Mouse (Mus musculus): ENCODE measurements around the gene Ccdc18. TPM values are rescaled to one million over a fixed set of nuclear protein-coding genes. Genes with fewer than 3 reads are reported as not detected.

Gene Ccdc18
- polyA plus RNA-seq, 1 experiment from 2014 or later: 12.2 TPM

GRCm38 (mm10) chr5:108120221-108120900 is 12.3 kb upstream of the Ccdc18 start:
- Histone ChIP-seq H3K4me1 (replicated peaks; ENCODE audit: control insufficient read depth, insufficient read depth, low read length) (no peaks in the 10 kb centered on the region), H3K9ac (ENCODE audit: low read depth, low read length) (no peak overlapping the region), H3K4me3 (ENCODE audit: low read depth, low read length) (no peak overlapping the region), H3K9me3 (ENCODE audit: control insufficient read depth, low read length) (no peaks in the 10 kb centered on the region), H3K27ac (ENCODE audit: low read depth, low read length) (no peak overlapping the region), H3K36me3 (ENCODE audit: control insufficient read depth, insufficient read depth, low read length) (no peaks in the 10 kb centered on the region), H3K4me2 (replicated peaks; ENCODE audit: low read depth, low read length) (no peak overlapping the region), H3K27me3 (ENCODE audit: control insufficient read depth, insufficient read depth, low read length) (no peaks in the 10 kb centered on the region)
- no peak for ATAC-seq (ENCODE audit: low FRiP score)
- WGBS: 86% methylated on average over 9 of the region's 9 CpGs
- DNase-seq (ENCODE audit: low spot score): no peak

DNA sequence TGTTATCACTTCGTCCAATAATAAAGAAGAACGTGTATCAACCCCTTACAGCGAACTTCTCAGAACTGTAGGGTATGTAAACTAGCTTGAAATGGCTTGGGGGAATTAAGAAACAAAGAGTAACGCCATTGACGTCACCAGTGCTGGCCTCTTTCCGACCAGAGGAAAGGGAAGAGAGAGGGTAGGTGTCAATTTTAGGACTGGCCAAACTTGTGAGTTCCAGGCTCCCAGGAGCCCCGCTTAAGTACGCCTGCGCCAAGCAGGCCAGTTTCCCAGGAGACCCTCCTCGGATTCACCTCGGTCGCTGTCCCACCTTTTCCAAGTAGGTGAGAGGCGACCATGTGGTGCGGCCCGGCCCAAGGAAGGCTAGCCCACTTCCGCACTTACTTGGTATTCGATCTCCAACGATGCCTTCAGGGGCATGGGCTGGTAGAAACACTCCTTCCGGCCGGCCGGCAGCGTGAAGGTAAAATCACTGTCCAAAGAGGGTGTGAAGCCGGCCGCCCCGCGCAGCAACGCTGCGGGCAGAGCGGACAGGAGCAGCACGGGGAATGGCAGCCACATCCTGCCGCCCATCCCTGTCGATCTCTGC is 730 bp upstream of the Ccdc18 start:
- Histone ChIP-seq H3K36me3 (ENCODE audit: control insufficient read depth, insufficient read depth, low read length) (no peaks in the 10 kb centered on the region), H3K4me3 (ENCODE audit: low read depth, low read length) (peak overlapping the region; percentile 81), H3K9me3 (ENCODE audit: control insufficient read depth, low read length) (no peaks in the 10 kb centered on the region), H3K27ac (ENCODE audit: low read depth, low read length) (peak overlapping the region; percentile 69), H3K27me3 (ENCODE audit: control insufficient read depth, insufficient read depth, low read length) (no peaks in the 10 kb centered on the region), H3K4me1 (replicated peaks; ENCODE audit: control insufficient read depth, insufficient read depth, low read length) (no peaks in the 10 kb centered on the region), H3K9ac (ENCODE audit: low read depth, low read length) (peak overlapping the region; percentile 74), H3K4me2 (replicated peaks; ENCODE audit: low read depth, low read length) (peak overlapping the region; percentile 76)
- ATAC-seq (ENCODE audit: low FRiP score) (peak; percentile 70), DNase-seq (ENCODE audit: low spot score) (peak; percentile 66)
- under 1% methylated on average over 32 of the region's 32 CpGs for WGBS

DNA sequence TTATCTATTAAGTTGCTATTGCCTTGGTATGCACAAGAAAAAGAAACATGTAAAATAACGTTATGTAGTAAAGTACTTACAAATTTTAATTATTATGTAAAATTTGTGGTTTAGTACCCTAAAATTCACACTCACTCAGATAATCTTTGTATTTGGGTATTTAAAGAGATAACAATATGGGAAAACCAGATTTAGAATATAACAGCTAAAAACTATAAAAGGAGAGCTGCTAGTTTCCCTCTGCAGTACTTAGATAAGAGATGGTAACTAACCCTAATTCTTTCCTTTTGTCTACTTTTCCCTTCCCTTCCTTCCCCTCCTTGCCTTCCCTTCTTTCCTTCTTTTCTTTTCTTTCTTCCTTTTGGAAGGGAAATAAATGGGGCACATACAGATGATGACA is 19.9 kb downstream of the Ccdc18 start:
- 91% methylated on average over 1 of the region's 1 CpGs for WGBS
- Histone ChIP-seq H3K9ac (ENCODE audit: low read depth, low read length) (no peak overlapping the region), H3K9me3 (ENCODE audit: control insufficient read depth, low read length) (no peaks in the 10 kb centered on the region), H3K36me3 (ENCODE audit: control insufficient read depth, insufficient read depth, low read length) (no peaks in the 10 kb centered on the region), H3K27ac (ENCODE audit: low read depth, low read length) (no peak overlapping the region), H3K4me1 (replicated peaks; ENCODE audit: control insufficient read depth, insufficient read depth, low read length) (no peaks in the 10 kb centered on the region), H3K4me2 (replicated peaks; ENCODE audit: low read depth, low read length) (no peak overlapping the region), H3K4me3 (ENCODE audit: low read depth, low read length) (no peak overlapping the region), H3K27me3 (ENCODE audit: control insufficient read depth, insufficient read depth, low read length) (no peaks in the 10 kb centered on the region)
- DNase-seq (ENCODE audit: low spot score) (no peak), ATAC-seq (ENCODE audit: low FRiP score) (no peak)

- Histone ChIP-seq H3K4me2 (replicated peaks; ENCODE audit: low read depth, low read length) (no peak overlapping the region), H3K27ac (ENCODE audit: low read depth, low read length) (no peak overlapping the region), H3K27me3 (ENCODE audit: control insufficient read depth, insufficient read depth, low read length) (no peaks in the 10 kb centered on the region), H3K9ac (ENCODE audit: low read depth, low read length) (no peak overlapping the region), H3K9me3 (ENCODE audit: control insufficient read depth, low read length) (no peaks in the 10 kb centered on the region), H3K4me3 (ENCODE audit: low read depth, low read length) (no peak overlapping the region), H3K4me1 (replicated peaks; ENCODE audit: control insufficient read depth, insufficient read depth, low read length) (no peaks in the 10 kb centered on the region), H3K36me3 (ENCODE audit: control insufficient read depth, insufficient read depth, low read length) (no peaks in the 10 kb centered on the region)
- no peak for ATAC-seq (ENCODE audit: low FRiP score)
- WGBS: 87% methylated on average over 2 of the region's 2 CpGs
- DNase-seq (ENCODE audit: low spot score): no peak
Measured at GRCm38 (mm10) chr5:108160796-108161195, 28.1 kb downstream of the Ccdc18 start.

- no peaks in the 10 kb centered on the region for H3K9me3 ChIP-seq (ENCODE audit: control insufficient read depth, low read length)
- ATAC-seq (ENCODE audit: low FRiP score) (no peak), DNase-seq (ENCODE audit: low spot score) (peak; percentile 35)
- H3K4me3 ChIP-seq (ENCODE audit: low read depth, low read length): no peak overlapping the region
- no peak overlapping the region for H3K9ac ChIP-seq (ENCODE audit: low read depth, low read length)
- 13% methylated on average over 1 of the region's 1 CpGs for WGBS
- no peak overlapping the region for H3K4me2 ChIP-seq (replicated peaks; ENCODE audit: low read depth, low read length)
- no peak overlapping the region for H3K27ac ChIP-seq (ENCODE audit: low read depth, low read length)
- no peaks in the 10 kb centered on the region for H3K4me1 ChIP-seq (replicated peaks; ENCODE audit: control insufficient read depth, insufficient read depth, low read length)
- H3K27me3 ChIP-seq (ENCODE audit: control insufficient read depth, insufficient read depth, low read length): no peaks in the 10 kb centered on the region
- H3K36me3 ChIP-seq (ENCODE audit: control insufficient read depth, insufficient read depth, low read length): no peaks in the 10 kb centered on the region
Measured at GRCm38 (mm10) chr5:108163695-108164094, 31.0 kb downstream of the Ccdc18 start.

DNA sequence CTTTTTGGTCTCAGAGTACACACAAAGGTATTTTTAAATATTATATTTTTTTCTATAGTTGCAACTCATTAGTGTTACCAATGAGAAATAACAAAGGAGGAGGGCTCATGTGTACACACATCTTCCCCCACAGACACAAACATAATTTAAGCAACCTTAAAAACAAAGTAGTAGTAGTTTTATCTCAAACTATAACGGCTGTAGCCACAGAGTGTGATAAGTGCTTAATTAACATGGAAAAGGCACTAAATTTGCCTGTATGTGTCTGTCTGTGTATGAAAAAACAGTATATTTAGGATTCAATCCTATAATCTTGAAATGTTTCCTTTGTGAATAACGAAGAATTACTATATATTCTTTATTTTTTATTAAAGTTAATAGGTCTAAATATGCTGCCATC is 51.4 kb downstream of the Ccdc18 start:
- Histone ChIP-seq H3K27ac (ENCODE audit: low read depth, low read length) (no peak overlapping the region), H3K4me2 (replicated peaks; ENCODE audit: low read depth, low read length) (no peak overlapping the region), H3K36me3 (ENCODE audit: control insufficient read depth, insufficient read depth, low read length) (no peaks in the 10 kb centered on the region), H3K4me3 (ENCODE audit: low read depth, low read length) (no peak overlapping the region), H3K9me3 (ENCODE audit: control insufficient read depth, low read length) (no peaks in the 10 kb centered on the region), H3K27me3 (ENCODE audit: control insufficient read depth, insufficient read depth, low read length) (no peaks in the 10 kb centered on the region), H3K4me1 (replicated peaks; ENCODE audit: control insufficient read depth, insufficient read depth, low read length) (no peaks in the 10 kb centered on the region), H3K9ac (ENCODE audit: low read depth, low read length) (no peak overlapping the region)
- 93% methylated on average over 2 of the region's 2 CpGs for WGBS
- ATAC-seq (ENCODE audit: low FRiP score) (no peak), DNase-seq (ENCODE audit: low spot score) (no peak)

DNA sequence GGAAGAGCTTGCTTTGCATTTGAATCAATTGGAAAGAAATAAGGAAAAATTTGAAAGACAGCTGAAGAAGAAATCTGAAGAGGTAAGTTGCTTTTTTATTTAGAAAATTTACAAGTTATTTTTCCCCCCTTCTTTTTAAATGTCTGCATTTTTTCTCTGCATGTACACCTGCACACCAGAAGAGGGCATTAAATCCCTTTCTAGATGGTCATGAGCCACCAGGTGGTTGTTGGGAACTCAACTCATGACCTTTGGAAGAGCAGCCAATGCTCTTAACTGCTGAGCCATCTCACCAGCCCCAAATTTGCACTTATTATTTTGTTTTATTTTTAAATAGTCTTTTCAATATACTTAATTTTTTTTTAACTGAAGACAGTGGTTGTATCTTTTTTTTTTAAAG is 56.3 kb downstream of the Ccdc18 start:
- no peak overlapping the region for H3K4me2 ChIP-seq (replicated peaks; ENCODE audit: low read depth, low read length)
- H3K4me3 ChIP-seq (ENCODE audit: low read depth, low read length): no peak overlapping the region
- H3K9me3 ChIP-seq (ENCODE audit: control insufficient read depth, low read length): no peaks in the 10 kb centered on the region
- no peak for ATAC-seq (ENCODE audit: low FRiP score)
- no peaks in the 10 kb centered on the region for H3K27me3 ChIP-seq (ENCODE audit: control insufficient read depth, insufficient read depth, low read length)
- DNase-seq (ENCODE audit: low spot score): no peak
- H3K9ac ChIP-seq (ENCODE audit: low read depth, low read length): no peak overlapping the region
- H3K27ac ChIP-seq (ENCODE audit: low read depth, low read length): no peak overlapping the region
- no peaks in the 10 kb centered on the region for H3K36me3 ChIP-seq (ENCODE audit: control insufficient read depth, insufficient read depth, low read length)
- no peaks in the 10 kb centered on the region for H3K4me1 ChIP-seq (replicated peaks; ENCODE audit: control insufficient read depth, insufficient read depth, low read length)

DNA sequence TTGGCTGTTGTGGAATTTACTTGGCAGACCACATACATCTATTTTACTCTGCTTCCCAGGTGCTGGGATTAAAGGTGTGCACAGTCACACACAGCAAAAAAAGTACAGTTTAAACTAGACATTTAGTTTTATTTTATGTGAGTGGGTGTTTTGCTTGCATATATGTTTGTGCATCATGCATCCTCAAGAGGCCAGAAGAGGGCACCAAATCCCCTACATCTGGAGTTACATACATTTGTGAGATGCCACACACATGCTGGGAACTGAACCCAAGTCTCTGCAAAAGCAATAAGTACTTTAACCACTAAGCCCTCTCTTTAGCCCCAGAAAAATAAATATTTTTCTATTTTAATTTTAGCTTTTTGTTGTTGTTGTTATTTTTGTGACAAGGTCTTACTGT is 73.3 kb downstream of the Ccdc18 start:
- no peak overlapping the region for H3K4me2 ChIP-seq (replicated peaks; ENCODE audit: low read depth, low read length)
- no peak overlapping the region for H3K4me3 ChIP-seq (ENCODE audit: low read depth, low read length)
- H3K9me3 ChIP-seq (ENCODE audit: control insufficient read depth, low read length): no peaks in the 10 kb centered on the region
- no peak for ATAC-seq (ENCODE audit: low FRiP score)
- no peaks in the 10 kb centered on the region for H3K4me1 ChIP-seq (replicated peaks; ENCODE audit: control insufficient read depth, insufficient read depth, low read length)
- H3K9ac ChIP-seq (ENCODE audit: low read depth, low read length): no peak overlapping the region
- H3K27me3 ChIP-seq (ENCODE audit: control insufficient read depth, insufficient read depth, low read length): no peaks in the 10 kb centered on the region
- no peak overlapping the region for H3K27ac ChIP-seq (ENCODE audit: low read depth, low read length)
- no peaks in the 10 kb centered on the region for H3K36me3 ChIP-seq (ENCODE audit: control insufficient read depth, insufficient read depth, low read length)
- DNase-seq (ENCODE audit: low spot score): peak; percentile 3

DNA sequence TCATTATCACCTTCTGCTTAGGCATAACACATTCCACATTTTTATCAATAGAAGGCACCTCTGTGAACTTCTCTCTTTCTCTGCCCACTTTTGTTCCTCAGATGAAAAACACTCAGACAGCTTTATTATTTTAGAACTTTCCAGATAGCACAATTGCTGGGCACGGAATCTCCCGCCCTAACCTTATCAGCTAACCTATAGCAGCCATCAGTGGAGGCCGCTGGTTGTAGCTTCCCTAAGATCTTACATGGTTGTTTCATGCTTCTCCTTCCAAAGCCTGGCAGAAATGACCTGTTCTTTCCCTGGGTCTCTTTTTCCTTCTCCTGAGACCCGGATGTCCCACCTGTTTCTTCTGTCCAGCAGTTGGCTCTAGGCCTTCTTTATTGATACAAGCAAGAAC is 78.8 kb downstream of the Ccdc18 start:
- Histone ChIP-seq H3K4me3 (ENCODE audit: low read depth, low read length) (no peak overlapping the region), H3K4me1 (replicated peaks; ENCODE audit: control insufficient read depth, insufficient read depth, low read length) (no peaks in the 10 kb centered on the region), H3K9me3 (ENCODE audit: control insufficient read depth, low read length) (no peaks in the 10 kb centered on the region), H3K4me2 (replicated peaks; ENCODE audit: low read depth, low read length) (no peak overlapping the region), H3K27ac (ENCODE audit: low read depth, low read length) (no peak overlapping the region), H3K9ac (ENCODE audit: low read depth, low read length) (no peak overlapping the region), H3K27me3 (ENCODE audit: control insufficient read depth, insufficient read depth, low read length) (no peaks in the 10 kb centered on the region), H3K36me3 (ENCODE audit: control insufficient read depth, insufficient read depth, low read length) (no peaks in the 10 kb centered on the region)
- DNase-seq (ENCODE audit: low spot score) (no peak), ATAC-seq (ENCODE audit: low FRiP score) (no peak)
- WGBS: 91% methylated on average over 4 of the region's 4 CpGs
